Mouse (Mus musculus): ENCODE data around the gene Rhobtb1. TPM values are rescaled to one million over a fixed set of nuclear protein-coding genes. Genes with fewer than 3 reads are reported as not detected.

Rhobtb1 gene
- polyA plus RNA-seq, 1 experiment from 2014 or later: 16.1 TPM

DNA sequence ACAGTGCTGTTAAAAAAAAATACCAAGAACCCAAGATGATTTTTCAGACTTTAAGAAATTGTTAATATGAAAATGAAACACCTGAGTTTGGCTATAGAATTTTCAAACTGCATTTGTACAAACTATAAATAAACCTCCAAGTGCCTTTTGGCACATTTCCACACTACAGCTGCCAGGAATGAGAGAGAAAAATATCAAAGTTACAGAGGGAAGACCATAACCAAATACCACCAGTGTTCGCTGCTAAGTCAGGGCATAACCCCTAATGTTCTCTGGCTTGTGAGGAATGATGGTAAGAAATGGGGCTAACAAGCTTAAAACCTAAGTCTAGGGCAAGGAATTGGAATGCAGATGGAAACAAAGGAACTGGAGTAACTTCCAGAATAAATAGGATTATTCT is 31.8 kb upstream of the Rhobtb1 start:
- Histone ChIP-seq H3K27ac (ENCODE audit: low read depth, low read length) (no peak overlapping the region), H3K4me2 (ENCODE audit: low read depth) (no peak overlapping the region), H3K36me3 (ENCODE audit: control insufficient read depth, insufficient read depth, low read length) (no peaks in the 10 kb centered on the region), H3K4me1 (ENCODE audit: control insufficient read depth, insufficient read depth, low read length) (no peaks in the 10 kb centered on the region), H3K27me3 (ENCODE audit: control insufficient read depth, insufficient read depth, low read length) (no peaks in the 10 kb centered on the region), H3K9me3 (ENCODE audit: control insufficient read depth, low read length) (no peaks in the 10 kb centered on the region), H3K4me3 (ENCODE audit: low read depth, low read length) (no peak overlapping the region), H3K9ac (ENCODE audit: low read length) (no peak overlapping the region)
- WGBS: 83% methylated on average over 1 of the region's 1 CpGs
- DNase-seq (ENCODE audit: low spot score) (no peak), ATAC-seq (ENCODE audit: insufficient read depth, low FRiP score, low TSS enrichment) (no peak)

DNA sequence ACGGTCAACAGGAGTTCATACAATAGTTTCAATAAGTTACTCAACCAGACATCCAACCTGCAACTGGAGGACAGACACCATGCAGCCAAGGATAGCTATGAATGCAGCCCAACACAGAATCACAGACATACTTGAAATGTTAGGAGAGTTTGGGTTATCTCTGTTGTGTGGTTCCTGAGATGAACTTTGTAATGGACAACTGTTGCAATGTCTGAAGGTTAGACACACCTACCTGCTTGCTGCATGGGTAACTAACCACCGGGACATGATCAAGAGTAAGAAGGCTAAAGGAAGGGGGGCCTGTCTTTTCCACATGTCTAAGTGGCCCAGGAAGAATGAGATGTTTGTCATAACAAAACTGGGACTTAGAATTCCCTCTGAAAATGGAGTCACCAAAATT is 24.7 kb upstream of the Rhobtb1 start:
- no peak overlapping the region for H3K4me2 ChIP-seq (ENCODE audit: low read depth)
- H3K4me1 ChIP-seq (ENCODE audit: control insufficient read depth, insufficient read depth, low read length): no peaks in the 10 kb centered on the region
- 90% methylated on average over 2 of the region's 2 CpGs for WGBS
- no peak overlapping the region for H3K4me3 ChIP-seq (ENCODE audit: low read depth, low read length)
- H3K27ac ChIP-seq (ENCODE audit: low read depth, low read length): no peak overlapping the region
- H3K9ac ChIP-seq (ENCODE audit: low read length): no peak overlapping the region
- H3K27me3 ChIP-seq (ENCODE audit: control insufficient read depth, insufficient read depth, low read length): no peaks in the 10 kb centered on the region
- H3K9me3 ChIP-seq (ENCODE audit: control insufficient read depth, low read length): no peaks in the 10 kb centered on the region
- ATAC-seq (ENCODE audit: insufficient read depth, low FRiP score, low TSS enrichment): no peak
- DNase-seq (ENCODE audit: low spot score): no peak
- H3K36me3 ChIP-seq (ENCODE audit: control insufficient read depth, insufficient read depth, low read length): no peaks in the 10 kb centered on the region

DNA sequence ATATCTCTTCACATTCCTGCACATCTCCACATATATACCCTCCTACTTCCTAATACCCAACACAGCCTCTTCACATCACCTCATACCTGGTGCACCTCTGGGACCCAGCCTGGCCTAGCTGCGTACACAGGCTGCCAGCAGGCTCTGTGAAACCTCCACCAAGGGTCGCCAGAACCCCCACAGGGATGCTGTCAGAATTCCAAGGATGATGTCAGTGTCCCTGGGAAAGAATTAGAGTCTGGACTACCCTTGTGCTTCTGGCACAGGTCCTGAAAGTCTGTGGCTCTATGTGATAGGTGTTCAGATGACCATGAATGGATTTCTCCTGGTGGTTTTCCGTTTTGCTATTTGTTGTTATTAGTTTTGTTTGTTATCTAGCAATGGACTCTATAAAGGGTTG is 22.7 kb upstream of the Rhobtb1 start:
- no peak overlapping the region for H3K4me3 ChIP-seq (ENCODE audit: low read depth, low read length)
- ATAC-seq (ENCODE audit: insufficient read depth, low FRiP score, low TSS enrichment) (no peak), DNase-seq (ENCODE audit: low spot score) (no peak)
- no peaks in the 10 kb centered on the region for H3K27me3 ChIP-seq (ENCODE audit: control insufficient read depth, insufficient read depth, low read length)
- no peak overlapping the region for H3K9ac ChIP-seq (ENCODE audit: low read length)
- no peak overlapping the region for H3K27ac ChIP-seq (ENCODE audit: low read depth, low read length)
- H3K9me3 ChIP-seq (ENCODE audit: control insufficient read depth, low read length): no peaks in the 10 kb centered on the region
- WGBS: 84% methylated on average over 3 of the region's 3 CpGs
- no peaks in the 10 kb centered on the region for H3K36me3 ChIP-seq (ENCODE audit: control insufficient read depth, insufficient read depth, low read length)
- no peaks in the 10 kb centered on the region for H3K4me1 ChIP-seq (ENCODE audit: control insufficient read depth, insufficient read depth, low read length)
- no peak overlapping the region for H3K4me2 ChIP-seq (ENCODE audit: low read depth)

DNA sequence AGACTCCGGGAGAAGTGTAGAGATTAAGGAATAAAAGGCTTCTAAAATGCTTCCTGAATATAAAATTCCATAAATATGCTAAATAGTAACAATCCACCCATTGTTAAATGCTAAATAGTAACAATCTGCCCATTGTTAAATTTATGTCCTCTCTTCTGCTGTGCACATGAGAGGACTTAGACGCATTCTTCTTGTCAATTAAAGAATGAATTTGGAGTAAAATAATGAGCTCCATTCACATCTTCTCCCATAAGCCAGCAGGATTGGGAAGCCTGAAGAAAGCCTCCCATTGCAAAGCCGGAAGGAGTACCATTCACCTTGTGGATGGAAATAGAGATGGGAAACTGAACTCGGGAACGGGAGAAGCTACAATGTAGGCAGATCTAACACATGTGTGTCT is 20.6 kb upstream of the Rhobtb1 start:
- Histone ChIP-seq H3K9ac (ENCODE audit: low read length) (no peak overlapping the region), H3K4me3 (ENCODE audit: low read depth, low read length) (no peak overlapping the region), H3K4me1 (ENCODE audit: control insufficient read depth, insufficient read depth, low read length) (no peaks in the 10 kb centered on the region), H3K27me3 (ENCODE audit: control insufficient read depth, insufficient read depth, low read length) (no peaks in the 10 kb centered on the region), H3K27ac (ENCODE audit: low read depth, low read length) (no peak overlapping the region), H3K36me3 (ENCODE audit: control insufficient read depth, insufficient read depth, low read length) (no peaks in the 10 kb centered on the region), H3K9me3 (ENCODE audit: control insufficient read depth, low read length) (no peaks in the 10 kb centered on the region), H3K4me2 (ENCODE audit: low read depth) (no peak overlapping the region)
- DNase-seq (ENCODE audit: low spot score): no peak
- 74% methylated on average over 5 of the region's 5 CpGs for WGBS
- ATAC-seq (ENCODE audit: insufficient read depth, low FRiP score, low TSS enrichment): no peak

DNA sequence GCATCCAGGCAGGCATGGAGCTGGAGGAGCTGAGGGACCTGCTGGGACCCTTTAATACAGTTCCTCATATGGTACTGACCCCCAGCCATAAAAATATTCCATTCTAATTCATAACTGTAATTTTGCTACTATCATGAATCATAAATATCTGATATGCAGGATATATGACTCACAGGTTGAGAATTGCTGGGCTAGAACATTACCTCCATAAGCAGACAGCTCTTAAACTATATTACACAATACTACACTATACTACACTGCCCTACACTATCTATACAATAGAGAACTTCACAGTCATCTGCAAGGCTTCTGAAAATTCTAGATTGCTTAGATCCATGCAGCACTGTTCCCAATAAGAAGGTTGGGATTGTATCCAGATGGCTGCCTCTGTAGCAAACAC is 16.9 kb upstream of the Rhobtb1 start:
- no peaks in the 10 kb centered on the region for H3K9me3 ChIP-seq (ENCODE audit: control insufficient read depth, low read length)
- H3K4me3 ChIP-seq (ENCODE audit: low read depth, low read length): no peak overlapping the region
- DNase-seq (ENCODE audit: low spot score) (no peak), ATAC-seq (ENCODE audit: insufficient read depth, low FRiP score, low TSS enrichment) (no peak)
- H3K27ac ChIP-seq (ENCODE audit: low read depth, low read length): no peak overlapping the region
- H3K36me3 ChIP-seq (ENCODE audit: control insufficient read depth, insufficient read depth, low read length): no peaks in the 10 kb centered on the region
- H3K4me2 ChIP-seq (ENCODE audit: low read depth): no peak overlapping the region
- H3K4me1 ChIP-seq (ENCODE audit: control insufficient read depth, insufficient read depth, low read length): no peaks in the 10 kb centered on the region
- H3K9ac ChIP-seq (ENCODE audit: low read length): no peak overlapping the region
- H3K27me3 ChIP-seq (ENCODE audit: control insufficient read depth, insufficient read depth, low read length): no peaks in the 10 kb centered on the region

DNA sequence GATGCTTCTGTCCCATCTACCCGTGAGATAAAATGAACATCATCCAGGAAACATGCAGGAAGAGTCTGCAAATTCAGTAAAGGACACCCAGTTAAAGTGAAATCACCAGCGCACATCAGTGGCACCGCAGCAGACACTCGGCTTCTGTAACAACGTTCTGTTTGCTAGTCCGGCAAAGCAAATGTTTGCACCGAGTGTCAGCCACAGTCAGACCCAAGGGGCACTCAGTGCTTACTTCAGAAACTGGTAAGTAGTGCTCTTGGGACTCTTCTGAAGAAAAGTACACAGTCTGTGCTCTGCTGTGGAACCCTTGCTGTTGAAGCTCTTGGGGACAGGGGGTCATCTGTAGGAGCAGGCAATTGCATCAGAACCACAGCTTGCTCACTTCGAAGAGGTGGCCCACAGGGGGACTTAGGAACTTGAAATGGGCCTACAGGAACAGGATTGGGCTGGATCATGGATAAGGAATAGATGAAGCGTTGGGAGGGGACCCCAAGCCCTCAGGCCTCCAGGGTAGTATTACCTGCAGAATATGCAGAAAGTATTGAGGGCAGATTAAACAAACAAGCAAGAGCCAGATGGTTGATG is 14.9 kb upstream of the Rhobtb1 start:
- no peak for ATAC-seq (ENCODE audit: insufficient read depth, low FRiP score, low TSS enrichment)
- WGBS: 67% methylated on average over 9 of the region's 9 CpGs
- no peak overlapping the region for H3K4me2 ChIP-seq (ENCODE audit: low read depth)
- DNase-seq (ENCODE audit: low spot score): no peak
- no peak overlapping the region for H3K4me3 ChIP-seq (ENCODE audit: low read depth, low read length)
- H3K9ac ChIP-seq (ENCODE audit: low read length): no peak overlapping the region
- no peaks in the 10 kb centered on the region for H3K27me3 ChIP-seq (ENCODE audit: control insufficient read depth, insufficient read depth, low read length)
- H3K36me3 ChIP-seq (ENCODE audit: control insufficient read depth, insufficient read depth, low read length): no peaks in the 10 kb centered on the region
- no peak overlapping the region for H3K27ac ChIP-seq (ENCODE audit: low read depth, low read length)
- H3K4me1 ChIP-seq (ENCODE audit: control insufficient read depth, insufficient read depth, low read length): no peaks in the 10 kb centered on the region
- H3K9me3 ChIP-seq (ENCODE audit: control insufficient read depth, low read length): no peaks in the 10 kb centered on the region

DNA sequence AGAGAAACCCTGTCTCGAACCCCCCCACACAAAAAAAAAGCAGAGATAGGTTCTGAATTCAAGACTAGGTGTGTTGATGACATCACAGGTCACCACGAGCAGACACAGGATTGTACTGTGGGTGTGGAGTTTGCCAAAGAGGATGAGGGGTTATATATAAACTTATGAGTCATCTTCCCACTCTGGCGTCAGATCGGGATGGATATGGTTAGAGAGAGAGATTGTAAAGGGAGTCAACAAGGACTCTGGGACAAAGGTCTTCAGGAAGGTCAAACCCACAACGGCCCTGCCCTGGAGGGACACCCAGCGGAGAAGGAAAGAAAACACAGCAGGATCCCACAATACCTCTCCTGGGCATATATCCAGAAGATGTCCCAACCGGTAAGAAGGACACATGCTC is 2.0 kb upstream of the Rhobtb1 start:
- DNase-seq (ENCODE audit: low spot score): no peak
- Histone ChIP-seq H3K27ac (ENCODE audit: low read depth, low read length) (no peak overlapping the region), H3K4me3 (ENCODE audit: low read depth, low read length) (no peak overlapping the region), H3K27me3 (ENCODE audit: control insufficient read depth, insufficient read depth, low read length) (no peaks in the 10 kb centered on the region), H3K4me1 (ENCODE audit: control insufficient read depth, insufficient read depth, low read length) (no peaks in the 10 kb centered on the region), H3K4me2 (ENCODE audit: low read depth) (no peak overlapping the region), H3K9me3 (ENCODE audit: control insufficient read depth, low read length) (no peaks in the 10 kb centered on the region), H3K9ac (ENCODE audit: low read length) (no peak overlapping the region), H3K36me3 (ENCODE audit: control insufficient read depth, insufficient read depth, low read length) (no peaks in the 10 kb centered on the region)
- 83% methylated on average over 7 of the region's 7 CpGs for WGBS
- ATAC-seq (ENCODE audit: insufficient read depth, low FRiP score, low TSS enrichment): no peak

DNA sequence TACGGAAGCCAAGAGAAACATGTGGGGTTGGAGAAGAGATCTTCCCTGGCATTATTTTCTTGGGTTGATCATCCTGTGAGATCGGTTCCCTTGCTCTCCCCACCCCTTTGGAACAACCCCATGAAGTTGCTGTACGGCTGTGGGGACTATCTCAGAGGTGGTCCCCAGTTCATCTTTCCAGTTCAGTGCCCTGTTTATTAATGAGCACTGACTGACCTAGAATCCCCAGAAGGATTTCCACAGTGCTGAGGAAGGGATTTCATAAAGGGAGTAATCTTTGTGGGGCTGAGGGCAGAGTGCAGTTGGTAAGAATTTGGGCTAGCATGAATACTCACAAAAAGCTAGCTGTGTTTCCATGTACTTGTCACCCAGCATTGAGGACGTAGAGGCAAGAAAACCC is 1.7 kb downstream of the Rhobtb1 start:
- 85% methylated on average over 4 of the region's 4 CpGs for WGBS
- no peak overlapping the region for H3K9ac ChIP-seq (ENCODE audit: low read length)
- H3K4me3 ChIP-seq (ENCODE audit: low read depth, low read length): no peak overlapping the region
- no peak overlapping the region for H3K27ac ChIP-seq (ENCODE audit: low read depth, low read length)
- DNase-seq (ENCODE audit: low spot score) (no peak), ATAC-seq (ENCODE audit: insufficient read depth, low FRiP score, low TSS enrichment) (no peak)
- H3K4me1 ChIP-seq (ENCODE audit: control insufficient read depth, insufficient read depth, low read length): no peaks in the 10 kb centered on the region
- no peaks in the 10 kb centered on the region for H3K36me3 ChIP-seq (ENCODE audit: control insufficient read depth, insufficient read depth, low read length)
- H3K9me3 ChIP-seq (ENCODE audit: control insufficient read depth, low read length): no peaks in the 10 kb centered on the region
- H3K4me2 ChIP-seq (ENCODE audit: low read depth): no peak overlapping the region
- no peaks in the 10 kb centered on the region for H3K27me3 ChIP-seq (ENCODE audit: control insufficient read depth, insufficient read depth, low read length)

DNA sequence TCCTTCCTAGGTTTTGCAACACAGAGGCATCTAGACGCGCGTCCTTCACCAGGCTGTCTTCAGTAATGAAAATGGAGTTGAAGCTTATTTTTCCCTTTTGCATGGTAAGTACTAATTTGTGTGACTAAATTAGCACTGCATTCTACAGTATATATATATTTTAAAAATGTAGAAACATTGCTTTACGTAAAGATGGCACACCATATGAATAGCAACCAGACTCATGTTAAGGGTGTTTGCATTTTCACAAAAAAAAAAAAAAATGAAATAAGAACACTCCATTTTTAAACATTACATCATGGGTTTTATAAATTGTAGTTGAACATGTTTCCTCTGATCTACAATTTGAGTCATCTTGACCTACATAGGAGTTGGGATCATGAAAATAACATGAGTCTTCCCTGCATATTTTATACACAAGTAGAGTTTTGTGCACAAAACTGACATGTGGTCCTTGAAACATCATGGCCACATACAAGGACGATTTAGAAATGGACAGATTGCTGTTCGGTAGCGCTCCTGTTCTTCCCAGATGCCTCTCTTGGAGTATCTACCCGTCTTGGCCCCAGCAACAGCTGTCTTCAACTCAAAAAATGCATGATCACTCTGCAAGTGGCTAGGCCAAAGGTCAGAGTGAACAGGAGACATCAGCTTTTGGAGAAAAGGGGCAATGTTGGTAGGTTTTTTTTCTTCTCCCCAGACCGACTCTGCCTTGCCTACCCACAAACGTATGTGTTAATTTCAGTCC is 4.4 kb downstream of the Rhobtb1 start:
- no peaks in the 10 kb centered on the region for H3K9me3 ChIP-seq (ENCODE audit: control insufficient read depth, low read length)
- ATAC-seq (ENCODE audit: insufficient read depth, low FRiP score, low TSS enrichment) (no peak), DNase-seq (ENCODE audit: low spot score) (no peak)
- H3K4me3 ChIP-seq (ENCODE audit: low read depth, low read length): no peak overlapping the region
- WGBS: 90% methylated on average over 10 of the region's 10 CpGs
- H3K4me1 ChIP-seq (ENCODE audit: control insufficient read depth, insufficient read depth, low read length): no peaks in the 10 kb centered on the region
- no peak overlapping the region for H3K4me2 ChIP-seq (ENCODE audit: low read depth)
- no peaks in the 10 kb centered on the region for H3K27me3 ChIP-seq (ENCODE audit: control insufficient read depth, insufficient read depth, low read length)
- H3K36me3 ChIP-seq (ENCODE audit: control insufficient read depth, insufficient read depth, low read length): no peaks in the 10 kb centered on the region
- H3K9ac ChIP-seq (ENCODE audit: low read length): no peak overlapping the region
- H3K27ac ChIP-seq (ENCODE audit: low read depth, low read length): no peak overlapping the region
